Mouse (Mus musculus): ENCODE measurements around the gene Caprin2.

DNA sequence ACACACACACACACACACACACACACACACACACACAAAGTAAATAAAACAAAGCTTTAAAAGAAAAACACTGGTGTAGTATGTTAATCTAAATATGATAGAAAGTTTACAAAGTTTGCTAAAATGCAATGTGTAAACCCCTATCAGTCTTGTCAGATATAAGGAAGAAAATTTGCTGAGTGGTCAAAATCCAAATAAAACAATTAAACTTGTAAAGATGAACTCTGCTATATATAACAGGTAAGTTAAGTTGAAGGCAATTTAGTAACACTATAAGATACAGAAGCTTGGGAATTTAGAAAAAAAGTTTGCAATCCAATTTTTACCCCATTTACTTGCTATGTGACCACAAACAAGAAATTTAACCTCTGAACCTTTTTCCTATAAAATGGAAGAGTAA lies 50.4 kb downstream of the Caprin2 start:
- TF ChIP-seq POLR2A (IDR thresholded peaks at IDR 0.05; ENCODE audit: borderline replicate concordance, extremely low read depth, insufficient read depth, insufficient read length, poor library complexity, severe bottlenecking) (no peak), CTCF (IDR thresholded peaks at IDR 0.05; ENCODE audit: borderline replicate concordance, extremely low read depth, insufficient read depth, insufficient read length) (no peak)
